Mouse (Mus musculus) kidney, adult 2 months (tissue): ENCODE measurements at regions not wholly inside any gene's neighbourhood (a gene's known extent, or its start where the extent isn't known, plus 50 kb on each side); places are given as distances from the start of the nearest gene placed in this dataset.

Source experiments
- CTCF ChIP-seq: fragments of 200-500 bp; conservative IDR thresholded peaks from 2 replicates; pipeline ENCODE4 v1.5.1; 2011; ENCODE audit warnings: low read depth, mild to moderate bottlenecking, control low read depth, low read length, moderate library complexity, mixed read lengths; ENCODE audit not compliant: insufficient read depth, insufficient read length
- POLR2A ChIP-seq: fragments of 200-500 bp; IDR thresholded peaks from one replicate; pipeline ENCODE4 v1.6.1; 2011; ENCODE audit warnings: low read depth, low read length, control low read depth

- no peak for TF ChIP-seq CTCF
- no peak for TF ChIP-seq POLR2A
These were observed 235.2 kb upstream of the Adgrl3 start for GRCm38 (mm10) chr5:80784746-80785145.
